Comparison of ENCODE assay signal across 11 mouse cellular contexts in genomic region chr5:149488360-149489021, GRCm38 (mm10). TPM values are rescaled to one million over a fixed set of nuclear protein-coding genes. Genes with fewer than 3 reads are reported as not detected.
DNase-seq lines count a peak whose midpoint lies in the region; ATAC-seq and TF ChIP-seq lines count a peak whose summit lies in the region.
"Had no signal": no experiment of that assay in that cellular context is flagged by ENCODE, and none has a peak within 500 bp of the region (broad histone marks: within the 10 kb centered on the region; RNA-seq: fewer than 3 reads in every experiment).

No protein-coding gene starts in this region.

- H3K9me3 ChIP-seq in heart, embryonic 10.5 days = no peaks in the 10 kb centered on the region
- H3K9me3 ChIP-seq in ES-Bruce4 (replicated peaks; ENCODE audit: control insufficient read depth, insufficient read depth, low read length, poor library complexity, severe bottlenecking) = no peaks in the 10 kb centered on the region
- no peaks in the 10 kb centered on the region for H3K9me3 ChIP-seq in embryonic facial prominence, embryonic 10.5 days
- no peaks in the 10 kb centered on the region for H3K9me3 ChIP-seq in limb, embryonic 14.5 days (ENCODE audit: control insufficient read depth, low read length)

- no peak overlapping the region for H3K4me2 ChIP-seq in limb, embryonic 14.5 days (replicated peaks; ENCODE audit: low read depth, low read length, severe bottlenecking)

- H3K36me3 ChIP-seq in heart, embryonic 10.5 days = no peaks in the 10 kb centered on the region
- no peaks in the 10 kb centered on the region for H3K36me3 ChIP-seq in ES-Bruce4 (ENCODE audit: control insufficient read depth, insufficient read depth, low read length, poor library complexity, severe bottlenecking)
- no peaks in the 10 kb centered on the region for H3K36me3 ChIP-seq in embryonic facial prominence, embryonic 10.5 days (replicated peaks)
- H3K36me3 ChIP-seq in limb, embryonic 14.5 days (ENCODE audit: control insufficient read depth, insufficient read depth, low read length) = no peaks in the 10 kb centered on the region

- TF ChIP-seq POLR2A in ES-Bruce4 (IDR thresholded peaks at IDR 0.05; ENCODE audit: insufficient read depth, low read length) = no peak
- no peak for TF ChIP-seq POLR2A in limb, embryonic 14.5 days (IDR thresholded peaks at IDR 0.05; ENCODE audit: borderline replicate concordance, extremely low read depth, insufficient read depth, insufficient read length)

- peaks cover 12% of the 10 kb centered on the region; the same call in 1 of the 2 replicates for H3K4me1 ChIP-seq in heart, embryonic 10.5 days
- no peaks in the 10 kb centered on the region for H3K4me1 ChIP-seq in ES-Bruce4 (ENCODE audit: control insufficient read depth, insufficient read depth, low read length)
- peaks cover 21% of the 10 kb centered on the region for H3K4me1 ChIP-seq in embryonic facial prominence, embryonic 10.5 days
- H3K4me1 ChIP-seq in limb, embryonic 14.5 days (ENCODE audit: control insufficient read depth, insufficient read depth, low read length) = peaks cover 5% of the 10 kb centered on the region

- H3K4me3 ChIP-seq in heart, embryonic 10.5 days = no peak overlapping the region
- no peak overlapping the region for H3K4me3 ChIP-seq in ES-Bruce4 (ENCODE audit: low read depth, low read length)
- no peak overlapping the region for H3K4me3 ChIP-seq in embryonic facial prominence, embryonic 10.5 days
- H3K4me3 ChIP-seq in limb, embryonic 14.5 days (replicated peaks; ENCODE audit: low read length) = no peak overlapping the region

- 49% methylated on average over 11 of the region's 11 CpGs for WGBS in heart, embryonic 10.5 days
- WGBS in embryonic facial prominence, embryonic 10.5 days = 53% methylated on average over 11 of the region's 11 CpGs
- 37% methylated on average over 11 of the region's 11 CpGs for WGBS in limb, embryonic 14.5 days

- no peak overlapping the region for H3K27ac ChIP-seq in heart, embryonic 10.5 days
- H3K27ac ChIP-seq in ES-Bruce4 (ENCODE audit: insufficient read depth, low read length) = no peak overlapping the region
- 0 out of 2 replicates have a peak overlapping the region, but pooled peaks have one; percentile 6 for H3K27ac ChIP-seq in embryonic facial prominence, embryonic 10.5 days (replicated peaks)
- H3K27ac ChIP-seq in limb, embryonic 14.5 days (replicated peaks; ENCODE audit: low read depth, low read length) = no peak overlapping the region

- H3K9ac ChIP-seq in ES-Bruce4 (ENCODE audit: low read depth, poor library complexity, severe bottlenecking) = no peak overlapping the region
- H3K9ac ChIP-seq in limb, embryonic 14.5 days (ENCODE audit: low read depth, low read length, severe bottlenecking) = no peak overlapping the region

- TF ChIP-seq CTCF in ES-Bruce4 (IDR thresholded peaks at IDR 0.05; ENCODE audit: low read depth, low read length) = no peak

- no peaks in the 10 kb centered on the region for H3K27me3 ChIP-seq in heart, embryonic 10.5 days (ENCODE audit: insufficient read depth, poor library complexity, severe bottlenecking)
- no peaks in the 10 kb centered on the region for H3K27me3 ChIP-seq in ES-Bruce4 (ENCODE audit: control insufficient read depth, insufficient read depth, low read length, poor library complexity, severe bottlenecking)
- no peaks in the 10 kb centered on the region for H3K27me3 ChIP-seq in embryonic facial prominence, embryonic 10.5 days (replicated peaks; ENCODE audit: low read depth, poor library complexity, severe bottlenecking)
- no peaks in the 10 kb centered on the region for H3K27me3 ChIP-seq in limb, embryonic 14.5 days (ENCODE audit: control insufficient read depth, insufficient read depth, low read length)
- H3K27me3 ChIP-seq: CH12.LX had no signal

- peak; percentile 23 for DNase-seq in heart, postnatal 4 days
- DNase-seq in heart, embryonic 10.5 days (ENCODE audit: low spot score) = no peak
- peak; percentile 39 for DNase-seq in embryonic facial prominence, embryonic 10.5 days (ENCODE audit: low spot score)
- peak; percentile 7 for DNase-seq in limb, embryonic 14.5 days (ENCODE audit: low spot score)
- no peak for DNase-seq in urinary bladder, postnatal 10 days (ENCODE audit: low spot score)
- DNase-seq in B cell, adult 2 months = no peak
- no peak for DNase-seq in gastrocnemius, adult 8-10 months (ENCODE audit: low spot score in 2 of 2)
- DNase-seq: lung, adult 2 months had no signal

- ATAC-seq in limb, embryonic 14.5 days (ENCODE audit: low FRiP score, low read depth) = 0 out of 2 replicates have a peak, but pooled peaks have one; percentile 23

- TF ChIP-seq EP300 in ES-Bruce4 (IDR thresholded peaks at IDR 0.05; ENCODE audit: insufficient read depth, low read depth, low read length) = 0 out of 2 replicates have a peak, but pooled peaks have one; percentile 15

RNA-seq across cellular contexts. Expression of gene Wdr95, which starts 40.0 kb away (rescaled TPM):
- total RNA-seq in heart, postnatal 4 days (2021) = under 1 TPM in 1 of 2 experiments, not detected in 1; 0.14 TPM
- not detected in 2 replicates for polyA plus RNA-seq in heart, embryonic 10.5 days (2016; fragmentation: Nextera tagmentation; extraction: Ambion mirVana)
- 0.59 TPM in 1 of 2 replicates, not detected in the other for polyA plus RNA-seq in ES-Bruce4 (2011; ENCODE audit: insufficient read depth, insufficient read length, low read depth, missing spikeins)
- not detected in 2 replicates for polyA plus RNA-seq in embryonic facial prominence, embryonic 10.5 days (2016; fragmentation: Nextera tagmentation; extraction: Ambion mirVana)
- 0.18 and 0.41 TPM in 2 replicates for polyA plus RNA-seq in limb, embryonic 14.5 days (2012; rRNA removed)
- 0.07 and 0.15 TPM in 2 replicates for polyA plus RNA-seq in limb, embryonic 14.5 days (2014; fragmentation: Nextera tagmentation; extraction: Ambion mirVana)
- not detected for total RNA-seq in gastrocnemius, adult 8-10 months (2022)
- total RNA-seq: CH12.LX had no signal

RNA-seq across cellular contexts. Expression of gene Tex26, which starts 49.0 kb away (rescaled TPM):
- total RNA-seq in heart, postnatal 4 days (2021) = under 1 TPM in 1 of 2 experiments, not detected in 1; 0.60 TPM
- polyA plus RNA-seq in heart, embryonic 10.5 days (2016; fragmentation: Nextera tagmentation; extraction: Ambion mirVana) = 0.58 and 0.78 TPM in 2 replicates
- polyA plus RNA-seq in ES-Bruce4 (2011; ENCODE audit: insufficient read depth, insufficient read length, low read depth, missing spikeins) = 3.2 and 4.7 TPM in 2 replicates
- polyA plus RNA-seq in embryonic facial prominence, embryonic 10.5 days (2016; fragmentation: Nextera tagmentation; extraction: Ambion mirVana) = 0.62 and 1.1 TPM in 2 replicates
- polyA plus RNA-seq in limb, embryonic 14.5 days (2012; rRNA removed) = 0.20 and 0.50 TPM in 2 replicates
- polyA plus RNA-seq in limb, embryonic 14.5 days (2014; fragmentation: Nextera tagmentation; extraction: Ambion mirVana) = 0.36 and 0.44 TPM in 2 replicates
- not detected for total RNA-seq in gastrocnemius, adult 8-10 months (2022)
- total RNA-seq: CH12.LX had no signal
- polyA plus RNA-seq: spleen, adult 2 months had no signal

Comparison
In these comparisons a context has a peak if more than half of its experiments do, and no peak if none do; other contexts are left out.
1. DNase-seq: peak in heart, postnatal 4 days (single experiment), embryonic facial prominence, embryonic 10.5 days (single experiment) and limb, embryonic 14.5 days (single experiment); none in heart, embryonic 10.5 days (single experiment), urinary bladder, postnatal 10 days (single experiment), B cell, adult 2 months (0 of 2) and gastrocnemius, adult 8-10 months (0 of 2).